Mouse (Mus musculus): ENCODE data around the gene Vamp4. TPM values are rescaled to one million over a fixed set of nuclear protein-coding genes. Genes with fewer than 3 reads are reported as not detected.

Gene Vamp4
- polyA plus RNA-seq, 1 experiment from 2014 or later = 32.9 TPM

GRCm38 (mm10) chr1:162597379-162598102 lies 27.2 kb downstream of the Vamp4 start:
- no peak overlapping the region for H3K9ac ChIP-seq (ENCODE audit: low read length)
- ATAC-seq (ENCODE audit: low FRiP score, low TSS enrichment) = no peak; the same call in 1 of the 2 replicates
- no peak overlapping the region for H3K27ac ChIP-seq (replicated peaks)
- H3K4me2 ChIP-seq (replicated peaks; ENCODE audit: low read depth) = no peak overlapping the region
- no peak overlapping the region for H3K4me3 ChIP-seq (ENCODE audit: low read depth, low read length)
- no peaks in the 10 kb centered on the region for H3K27me3 ChIP-seq (ENCODE audit: control insufficient read depth, insufficient read depth, low read length)
- no peaks in the 10 kb centered on the region for H3K9me3 ChIP-seq (ENCODE audit: control insufficient read depth, low read length)
- 63% methylated on average over 3 of the region's 3 CpGs for WGBS
- DNase-seq (ENCODE audit: low spot score) = no peak
- H3K36me3 ChIP-seq (ENCODE audit: control insufficient read depth, insufficient read depth, low read length) = peaks cover 4% of the 10 kb centered on the region; the same call in 1 of the 2 replicates
- H3K4me1 ChIP-seq (replicated peaks; ENCODE audit: control insufficient read depth, insufficient read depth) = no peaks in the 10 kb centered on the region
- TF ChIP-seq CTCF (IDR thresholded peaks at IDR 0.05; ENCODE audit: low read depth) (no peak), EP300 (optimal IDR thresholded peaks at IDR 0.05) (no peak)

DNA sequence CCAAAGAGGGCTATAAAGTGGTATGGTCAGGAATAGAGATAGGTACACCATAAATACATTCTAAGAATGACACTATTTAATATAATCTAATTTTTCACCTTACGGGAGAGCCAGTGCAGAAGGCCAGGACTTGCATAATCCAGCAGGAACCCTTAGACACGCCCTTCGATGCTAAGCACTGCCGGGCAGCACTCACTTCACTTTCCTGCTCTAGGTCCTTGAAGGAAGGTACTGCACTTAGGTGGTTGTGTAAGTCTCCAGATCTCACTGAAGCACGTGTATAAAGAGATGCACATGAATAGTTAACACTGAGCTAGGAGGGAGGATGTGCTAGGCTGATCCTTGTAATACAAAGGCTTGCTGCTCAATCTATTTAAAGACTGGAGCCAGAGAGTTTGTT lies 29.3 kb downstream of the Vamp4 start:
- peaks cover 4% of the 10 kb centered on the region; the same call in 1 of the 2 replicates for H3K36me3 ChIP-seq (ENCODE audit: control insufficient read depth, insufficient read depth, low read length)
- H3K4me2 ChIP-seq (replicated peaks; ENCODE audit: low read depth) = no peak overlapping the region
- WGBS = 85% methylated on average over 5 of the region's 5 CpGs
- no peaks in the 10 kb centered on the region for H3K9me3 ChIP-seq (ENCODE audit: control insufficient read depth, low read length)
- TF ChIP-seq CTCF (IDR thresholded peaks at IDR 0.05; ENCODE audit: low read depth) = no peak
- H3K27ac ChIP-seq (replicated peaks) = no peak overlapping the region
- H3K9ac ChIP-seq (ENCODE audit: low read length) = no peak overlapping the region
- H3K27me3 ChIP-seq (ENCODE audit: control insufficient read depth, insufficient read depth, low read length) = no peaks in the 10 kb centered on the region
- no peaks in the 10 kb centered on the region for H3K4me1 ChIP-seq (replicated peaks; ENCODE audit: control insufficient read depth, insufficient read depth)
- no peak overlapping the region for H3K4me3 ChIP-seq (ENCODE audit: low read depth, low read length)
- DNase-seq (ENCODE audit: low spot score) (no peak), ATAC-seq (ENCODE audit: low FRiP score, low TSS enrichment) (no peak)

GRCm38 (mm10) chr1:162601288-162601687 lies 31.0 kb downstream of the Vamp4 start:
- 67% methylated on average over 4 of the region's 4 CpGs for WGBS
- Histone ChIP-seq H3K9me3 (ENCODE audit: control insufficient read depth, low read length) (no peaks in the 10 kb centered on the region), H3K9ac (ENCODE audit: low read length) (no peak overlapping the region), H3K27me3 (ENCODE audit: control insufficient read depth, insufficient read depth, low read length) (no peaks in the 10 kb centered on the region), H3K36me3 (ENCODE audit: control insufficient read depth, insufficient read depth, low read length) (0 out of 2 replicates have a peak, but pooled peaks cover 4% of the 10 kb centered on the region), H3K4me3 (ENCODE audit: low read depth, low read length) (no peak overlapping the region), H3K27ac (replicated peaks) (no peak overlapping the region), H3K4me2 (replicated peaks; ENCODE audit: low read depth) (no peak overlapping the region), H3K4me1 (replicated peaks; ENCODE audit: control insufficient read depth, insufficient read depth) (no peaks in the 10 kb centered on the region)
- ATAC-seq (ENCODE audit: low FRiP score, low TSS enrichment) (no peak), DNase-seq (ENCODE audit: low spot score) (no peak)
- no peak for TF ChIP-seq CTCF (IDR thresholded peaks at IDR 0.05; ENCODE audit: low read depth)
- no peak for TF ChIP-seq EP300 (optimal IDR thresholded peaks at IDR 0.05)

- ATAC-seq (ENCODE audit: low FRiP score, low TSS enrichment) = no peak
- Histone ChIP-seq H3K9ac (ENCODE audit: low read length) (no peak overlapping the region), H3K36me3 (ENCODE audit: control insufficient read depth, insufficient read depth, low read length) (no peaks in the 10 kb centered on the region), H3K9me3 (ENCODE audit: control insufficient read depth, low read length) (no peaks in the 10 kb centered on the region), H3K4me1 (replicated peaks; ENCODE audit: control insufficient read depth, insufficient read depth) (no peaks in the 10 kb centered on the region), H3K27ac (replicated peaks) (no peak overlapping the region), H3K27me3 (ENCODE audit: control insufficient read depth, insufficient read depth, low read length) (no peaks in the 10 kb centered on the region), H3K4me3 (ENCODE audit: low read depth, low read length) (no peak overlapping the region), H3K4me2 (replicated peaks; ENCODE audit: low read depth) (no peak overlapping the region)
- 22% methylated on average over 1 of the region's 1 CpGs for WGBS
- no peak for DNase-seq (ENCODE audit: low spot score)
- TF ChIP-seq CTCF (IDR thresholded peaks at IDR 0.05; ENCODE audit: low read depth) (no peak), EP300 (optimal IDR thresholded peaks at IDR 0.05) (no peak)
These were observed 37.8 kb downstream of the Vamp4 start for GRCm38 (mm10) chr1:162608127-162608526.

- WGBS = 38% methylated on average over 9 of the region's 9 CpGs
- no peak overlapping the region for H3K4me2 ChIP-seq (replicated peaks; ENCODE audit: low read depth)
- H3K9ac ChIP-seq (ENCODE audit: low read length) = no peak overlapping the region
- no peak for ATAC-seq (ENCODE audit: low FRiP score, low TSS enrichment)
- no peak overlapping the region for H3K4me3 ChIP-seq (ENCODE audit: low read depth, low read length)
- no peaks in the 10 kb centered on the region for H3K36me3 ChIP-seq (ENCODE audit: control insufficient read depth, insufficient read depth, low read length)
- DNase-seq (ENCODE audit: low spot score) = no peak
- H3K4me1 ChIP-seq (replicated peaks; ENCODE audit: control insufficient read depth, insufficient read depth) = no peaks in the 10 kb centered on the region
- no peak overlapping the region for H3K27ac ChIP-seq (replicated peaks)
- no peaks in the 10 kb centered on the region for H3K9me3 ChIP-seq (ENCODE audit: control insufficient read depth, low read length)
- no peak for TF ChIP-seq EP300 (optimal IDR thresholded peaks at IDR 0.05)
- no peak for TF ChIP-seq CTCF (IDR thresholded peaks at IDR 0.05; ENCODE audit: low read depth)
- H3K27me3 ChIP-seq (ENCODE audit: control insufficient read depth, insufficient read depth, low read length) = no peaks in the 10 kb centered on the region
These were observed 39.4 kb downstream of the Vamp4 start for GRCm38 (mm10) chr1:162609633-162610250.

- DNase-seq (ENCODE audit: low spot score) (no peak), ATAC-seq (ENCODE audit: low FRiP score, low TSS enrichment) (no peak)
- 64% methylated on average over 4 of the region's 4 CpGs for WGBS
- Histone ChIP-seq H3K27ac (replicated peaks) (no peak overlapping the region), H3K9ac (ENCODE audit: low read length) (no peak overlapping the region), H3K4me2 (replicated peaks; ENCODE audit: low read depth) (no peak overlapping the region), H3K4me3 (ENCODE audit: low read depth, low read length) (no peak overlapping the region), H3K9me3 (ENCODE audit: control insufficient read depth, low read length) (no peaks in the 10 kb centered on the region), H3K4me1 (replicated peaks; ENCODE audit: control insufficient read depth, insufficient read depth) (no peaks in the 10 kb centered on the region), H3K27me3 (ENCODE audit: control insufficient read depth, insufficient read depth, low read length) (no peaks in the 10 kb centered on the region), H3K36me3 (ENCODE audit: control insufficient read depth, insufficient read depth, low read length) (no peaks in the 10 kb centered on the region)
- TF ChIP-seq EP300 (optimal IDR thresholded peaks at IDR 0.05) = no peak
- no peak for TF ChIP-seq CTCF (IDR thresholded peaks at IDR 0.05; ENCODE audit: low read depth)
These were observed 40.9 kb downstream of the Vamp4 start for GRCm38 (mm10) chr1:162611191-162611590.

Measured in stomach, postnatal 0 days (tissue).